Mouse (Mus musculus) bone marrow, adult 2 months (tissue): ENCODE data around the gene Wdr90.

Experiments
- CTCF ChIP-seq: fragments of 200-500 bp; IDR thresholded peaks from 2 replicates; pipeline ENCODE4 v1.5.1; 2011; ENCODE audit warnings: low read length, control low read depth; ENCODE audit not compliant: control insufficient read depth, insufficient read depth
- POLR2A ChIP-seq: fragments of 200-500 bp; IDR thresholded peaks from 2 replicates; pipeline ENCODE4 v1.6.1; 2011; ENCODE audit warnings: low read depth, mild to moderate bottlenecking, control low read depth, low read length, borderline replicate concordance; ENCODE audit not compliant: control insufficient read depth

GRCm38 (mm10) chr17:25903061-25903460 is 41.8 kb upstream of the Wdr90 start:
- no peak for TF ChIP-seq CTCF
- TF ChIP-seq POLR2A, result no peak
